Mouse (Mus musculus): Measurements from ENCODE around the gene Hexim1.

Hexim1 gene

DNA sequence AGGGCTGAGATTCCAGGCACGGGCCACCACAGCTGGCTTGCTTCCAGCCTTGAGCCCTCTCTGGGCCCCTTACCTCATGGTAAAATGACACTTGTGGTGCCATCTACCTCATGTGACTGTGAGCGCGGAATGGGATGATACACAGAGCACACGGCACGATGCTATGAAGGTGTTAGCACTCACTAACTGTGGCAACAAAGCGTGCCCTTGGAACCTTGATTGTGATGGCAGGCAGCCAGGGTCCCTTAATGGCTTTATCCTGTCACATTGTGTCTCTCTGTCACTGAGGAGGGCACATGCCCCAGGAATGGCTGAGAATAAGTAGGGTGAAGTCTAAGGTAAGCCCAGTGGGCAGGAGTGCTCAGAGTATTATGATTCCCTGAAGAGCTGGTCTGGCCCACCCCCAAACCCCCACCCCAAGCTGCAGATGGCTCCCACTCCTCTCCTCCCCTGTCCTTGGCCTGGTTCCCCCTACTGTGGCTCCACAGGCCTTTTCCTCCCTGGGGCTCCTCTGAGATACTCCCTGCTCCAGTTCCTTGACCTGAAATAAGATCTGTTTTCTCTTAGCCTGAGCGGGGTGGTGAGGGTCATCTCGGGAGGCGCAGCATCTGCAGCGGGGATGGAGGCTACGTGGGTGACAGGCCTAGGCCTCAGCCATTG, 17.4 kb upstream of the Hexim1 start:
- no peak for DNase-seq

DNA sequence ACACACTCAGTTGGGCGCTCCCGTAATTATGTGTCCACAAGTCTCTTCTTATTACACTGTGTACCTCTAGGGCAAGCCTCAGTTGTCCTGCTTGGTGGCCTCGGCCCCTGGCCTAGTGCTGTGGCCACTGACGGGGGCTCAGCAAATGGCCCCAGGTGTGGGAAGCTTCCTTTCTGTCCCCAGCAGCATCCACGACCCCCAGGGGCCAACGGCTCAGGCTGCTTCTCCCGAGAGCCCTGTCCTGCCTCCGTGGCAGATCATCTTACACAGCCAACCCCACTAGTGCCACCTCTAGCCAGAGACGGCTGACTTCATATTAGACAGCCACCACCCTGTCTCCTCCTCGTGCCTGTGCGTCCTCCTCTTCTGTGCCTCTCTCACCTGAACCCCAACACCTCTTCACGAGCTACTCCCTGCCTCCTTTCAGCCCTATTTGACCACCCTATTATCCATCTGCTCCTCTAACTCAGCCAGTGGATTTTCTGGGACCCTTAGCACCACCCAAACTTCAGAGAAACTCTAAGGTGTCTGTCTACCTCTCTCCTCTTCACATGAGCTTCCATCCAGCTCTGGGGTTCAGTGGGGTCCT, 16.6 kb upstream of the Hexim1 start:
- no peak for DNase-seq

DNA sequence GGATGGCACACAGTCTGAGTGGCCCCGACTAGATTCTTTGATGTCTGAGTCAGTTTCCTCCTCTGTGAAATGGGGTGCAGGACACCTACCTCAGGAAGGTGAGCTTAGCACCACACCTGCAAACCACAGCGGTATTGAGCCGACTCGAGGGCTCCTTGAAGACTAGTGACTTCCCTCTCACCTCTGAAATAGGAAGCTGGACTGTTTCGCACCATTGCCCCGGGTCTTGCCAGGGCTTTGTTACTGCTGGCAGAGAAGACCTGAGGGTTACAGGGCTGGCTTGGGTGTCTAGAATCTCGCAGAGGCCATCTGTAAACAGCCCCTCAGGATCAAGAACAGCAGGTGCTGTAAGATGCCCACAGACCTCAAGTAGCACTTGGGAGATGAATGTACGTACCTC, 15.7 kb upstream of the Hexim1 start:
- no peak for DNase-seq

DNA sequence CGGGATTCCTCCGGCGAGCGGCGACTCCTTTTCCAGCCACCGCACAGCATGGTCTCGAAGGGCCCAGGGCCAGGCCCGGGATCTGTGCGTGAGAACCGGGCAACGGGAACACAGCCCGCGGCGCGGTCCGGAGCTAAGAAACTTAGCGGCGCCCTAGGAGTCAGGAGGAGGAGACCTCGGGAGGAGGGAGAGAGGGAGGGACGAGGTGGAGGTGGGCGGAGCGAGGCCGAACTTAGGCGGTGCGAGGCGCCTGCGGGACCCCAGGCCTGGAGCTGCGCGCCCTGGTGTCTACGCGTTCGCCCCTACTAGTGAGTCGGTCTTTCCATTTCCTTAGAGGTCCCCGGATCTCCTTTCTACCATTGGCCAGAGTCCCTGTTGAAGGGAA, 14.6 kb upstream of the Hexim1 start, which contains the start of the genes Plcd3 and Acbd4:
Gene Plcd3 (minus strand): TSS at position 178 of the 385 bp plus-strand sequence.
Gene Acbd4 (plus strand): TSS at position 202 of the 385 bp plus-strand sequence.
- DNase-seq: peak; percentile 89

DNA sequence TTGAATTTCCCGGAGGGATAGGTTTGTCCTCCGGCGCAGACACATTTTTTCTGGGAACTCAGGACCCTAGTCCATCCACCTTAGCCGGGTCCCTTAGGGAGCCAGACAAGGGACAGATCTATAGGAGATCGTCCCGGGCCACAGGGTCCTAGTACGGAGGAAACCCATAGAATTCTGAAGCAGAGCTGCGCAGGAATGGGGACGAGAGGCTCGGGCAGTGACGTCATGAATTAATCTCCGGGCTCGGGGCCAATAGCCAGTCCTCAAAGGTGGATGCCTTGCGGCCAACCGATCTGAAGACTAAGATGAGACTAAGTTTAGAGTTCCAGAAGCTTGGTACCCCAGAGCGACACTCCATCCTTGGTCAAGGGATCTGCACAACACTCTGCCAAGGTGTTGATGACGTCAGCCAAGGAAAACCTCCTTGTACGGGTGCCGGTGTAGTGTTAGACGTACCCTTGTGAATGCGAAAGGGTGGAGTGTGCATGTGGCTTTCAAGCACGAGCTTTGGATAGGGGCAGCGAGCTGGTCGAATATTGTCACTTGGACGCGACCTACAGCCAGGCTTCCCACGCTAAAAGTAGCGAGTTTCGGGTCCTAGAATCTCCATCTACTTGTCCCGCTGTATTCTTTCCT, 14.0 kb upstream of the Hexim1 start:
- peak; percentile 71 for DNase-seq

DNA sequence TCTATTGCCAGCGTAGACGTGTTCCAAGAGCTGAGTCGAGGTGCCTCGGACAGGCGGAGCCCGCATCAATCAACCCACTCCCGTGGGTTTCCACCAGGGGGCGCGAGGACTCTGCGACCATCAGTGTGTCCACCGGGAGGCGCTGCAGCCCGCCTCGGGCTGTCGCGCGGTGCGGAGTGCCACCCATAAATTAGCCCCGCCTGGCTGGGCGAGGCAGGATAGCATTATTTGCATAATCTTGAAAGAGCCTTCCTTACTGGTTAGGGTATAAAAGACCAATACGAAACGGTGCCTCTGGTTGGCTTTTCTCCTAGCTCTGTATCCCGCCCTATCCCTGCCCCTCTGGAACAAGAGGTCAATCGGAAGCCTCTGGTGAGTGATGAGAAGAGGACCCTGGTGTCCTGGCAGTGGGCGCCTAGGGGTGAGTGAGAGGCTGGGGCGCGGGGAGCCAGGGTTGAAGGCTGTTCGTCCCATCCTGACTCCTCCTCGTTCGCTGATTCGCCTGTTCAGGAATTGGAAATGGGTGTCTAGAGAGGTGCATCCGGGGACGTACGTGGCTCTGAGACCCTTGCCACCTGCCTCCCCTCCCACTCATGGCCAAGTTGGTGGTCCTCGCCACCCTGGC, 13.2 kb upstream of the Hexim1 start:
- DNase-seq: peak; percentile 98

DNA sequence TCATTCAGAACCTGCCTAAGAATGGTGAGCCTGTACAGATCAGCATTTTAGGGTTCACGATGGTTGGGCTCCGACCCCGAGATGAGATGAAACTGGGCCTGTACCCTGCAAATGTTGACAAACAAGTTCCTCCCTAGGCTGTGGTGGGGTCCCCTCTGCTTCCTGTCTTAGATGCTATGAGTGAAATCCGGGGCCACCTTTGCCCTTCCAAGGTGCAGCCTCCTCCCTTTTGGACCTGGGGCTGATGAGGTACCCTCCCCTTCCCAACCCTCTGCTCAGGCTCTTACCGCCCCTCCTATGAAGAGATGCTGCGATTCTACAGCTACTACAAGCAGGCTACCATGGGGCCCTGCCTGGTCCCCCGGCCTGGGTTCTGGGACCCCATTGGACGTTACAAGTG, 12.4 kb upstream of the Hexim1 start:
- no peak for DNase-seq

DNA sequence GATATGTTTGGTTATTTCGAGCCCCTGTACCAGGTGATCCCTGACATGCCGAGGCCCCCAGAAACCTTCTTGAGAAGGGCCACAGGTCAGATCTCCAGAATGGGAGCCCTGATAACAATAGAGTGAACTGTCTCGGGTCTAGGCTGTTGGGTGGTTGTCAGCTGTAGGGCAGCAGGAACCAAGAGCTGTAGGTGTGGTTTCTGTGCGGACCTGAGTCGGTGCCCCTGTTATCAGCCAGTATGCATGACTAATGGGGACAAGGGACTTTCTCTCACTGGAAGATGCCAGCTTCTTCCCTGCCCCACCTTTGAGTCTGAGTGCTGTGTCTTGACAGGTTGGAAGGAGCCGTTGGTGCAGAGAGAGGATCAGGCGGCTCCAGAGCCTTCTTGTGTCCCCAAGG, 11.6 kb upstream of the Hexim1 start:
- DNase-seq: peak; percentile 85

DNA sequence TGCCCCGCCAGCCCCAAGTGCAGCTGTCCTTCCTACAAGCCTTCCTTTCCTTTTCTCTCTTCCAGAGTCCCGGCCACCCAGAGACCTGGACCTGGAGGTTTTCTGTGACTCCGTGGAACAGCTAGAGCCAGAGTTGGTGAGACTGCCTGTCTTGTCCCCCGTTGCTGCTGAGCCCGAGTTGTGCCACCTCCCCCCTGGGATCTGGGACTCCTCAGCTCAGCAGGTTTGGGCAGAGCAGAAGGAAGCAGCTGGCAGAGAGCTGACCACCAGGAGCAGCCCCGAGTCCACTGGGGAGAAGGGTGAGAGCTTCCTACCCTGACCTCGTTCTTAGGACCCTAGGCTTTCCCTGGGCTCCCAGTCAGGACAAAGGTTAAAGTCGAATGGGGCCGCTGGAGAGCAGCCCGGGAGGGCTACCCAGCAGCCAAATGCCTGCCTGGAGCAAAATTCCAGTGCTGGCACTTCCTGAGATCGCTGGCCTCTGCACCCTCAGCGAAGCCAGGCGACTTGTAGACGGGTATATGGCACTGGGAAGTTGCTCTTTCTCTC, 10.8 kb upstream of the Hexim1 start:
- no peak for DNase-seq

DNA sequence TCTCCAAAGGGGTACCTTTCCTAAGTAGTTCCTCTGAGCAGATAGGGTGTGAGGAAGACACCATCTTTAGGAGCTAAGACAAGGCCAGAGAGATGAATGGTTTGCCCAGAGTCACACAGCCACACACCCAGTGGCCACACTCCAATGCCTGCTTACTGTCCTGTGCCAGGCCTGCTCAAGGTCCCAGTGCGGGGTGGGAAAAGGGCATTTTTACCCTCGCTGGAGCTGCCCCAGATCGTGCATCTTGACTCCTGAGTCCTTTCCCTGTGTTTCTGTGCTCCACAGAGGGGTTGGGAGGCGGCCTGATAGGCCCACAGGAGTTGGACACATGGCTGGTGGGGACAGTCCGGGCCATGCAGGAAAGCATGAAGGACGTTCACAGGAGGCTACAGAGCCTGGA, 10.2 kb upstream of the Hexim1 start:
- DNase-seq: no peak

DNA sequence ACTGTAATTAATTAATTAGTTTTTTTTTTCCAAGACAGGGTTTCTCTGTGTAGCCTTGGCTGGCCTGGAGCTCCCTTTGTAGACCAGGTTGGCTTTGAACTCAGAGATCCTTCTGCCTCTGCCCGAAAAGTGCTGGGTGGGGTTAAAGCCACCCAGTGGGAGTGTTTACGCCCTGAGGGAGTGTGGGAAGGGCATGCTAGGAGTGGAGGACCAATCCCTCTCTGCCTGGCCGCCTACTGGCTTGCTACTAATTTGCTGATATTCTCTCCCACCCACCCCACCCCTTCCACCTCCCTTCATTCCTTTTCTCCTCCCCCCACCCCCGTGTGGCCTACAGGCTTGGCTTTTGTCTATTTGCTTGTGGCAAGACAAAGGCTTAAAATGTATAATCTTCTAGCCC, 9.6 kb upstream of the Hexim1 start:
- peak; percentile 85 for DNase-seq

DNA sequence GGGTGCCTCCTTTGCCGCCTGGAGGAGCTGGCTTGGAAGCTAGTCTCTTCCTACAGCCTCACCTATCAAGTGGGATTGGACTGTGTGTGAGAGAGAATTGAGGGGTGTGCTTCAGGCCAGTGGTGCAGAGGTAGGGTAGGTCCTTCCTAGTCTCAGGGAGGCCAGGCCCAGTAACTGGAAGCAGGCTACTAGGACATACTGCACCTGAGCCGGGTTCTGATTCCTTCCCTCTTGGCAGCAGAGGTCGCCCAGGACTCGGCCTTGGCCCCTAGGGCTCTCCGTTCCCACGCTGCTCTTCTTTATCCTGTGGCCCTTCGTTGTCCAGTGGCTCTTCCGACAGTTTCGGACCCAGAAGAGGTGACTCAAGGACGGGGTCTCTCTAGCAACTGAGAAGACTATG, 4.7 kb upstream of the Hexim1 start:
- DNase-seq: no peak

DNA sequence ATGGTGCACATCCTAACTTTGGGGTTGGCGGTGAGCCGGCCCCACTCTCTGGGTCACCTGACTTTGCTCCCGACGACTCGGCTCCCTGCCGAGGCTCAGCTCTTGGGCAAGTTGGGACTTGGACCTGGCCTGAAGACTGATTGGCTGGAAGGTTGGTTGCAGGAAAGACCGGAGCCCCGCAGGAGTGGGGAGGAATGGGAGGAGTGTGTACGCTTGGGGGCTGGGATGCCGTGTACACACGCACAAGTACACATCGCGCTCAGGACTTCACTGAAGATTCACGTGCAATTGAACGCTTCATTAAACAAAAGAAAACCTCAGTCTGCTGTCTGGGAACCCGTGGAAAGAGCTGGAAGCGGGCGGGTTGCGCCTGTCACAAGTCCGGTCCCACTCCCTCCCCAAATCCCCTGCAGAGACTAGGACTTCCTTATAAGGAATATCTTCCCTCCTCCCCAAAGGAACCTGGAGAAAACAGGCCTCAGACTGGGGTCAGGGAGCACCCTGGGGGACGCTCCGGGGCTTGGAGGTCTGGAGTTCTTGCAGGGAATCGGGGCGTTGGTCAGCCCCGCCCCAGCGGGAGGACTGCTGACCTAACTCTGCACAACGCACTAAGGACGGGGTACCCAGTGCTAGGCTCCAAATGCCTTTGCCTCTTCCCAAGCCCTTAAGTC, 4.0 kb upstream of the Hexim1 start:
- DNase-seq: peak; percentile 55

DNA sequence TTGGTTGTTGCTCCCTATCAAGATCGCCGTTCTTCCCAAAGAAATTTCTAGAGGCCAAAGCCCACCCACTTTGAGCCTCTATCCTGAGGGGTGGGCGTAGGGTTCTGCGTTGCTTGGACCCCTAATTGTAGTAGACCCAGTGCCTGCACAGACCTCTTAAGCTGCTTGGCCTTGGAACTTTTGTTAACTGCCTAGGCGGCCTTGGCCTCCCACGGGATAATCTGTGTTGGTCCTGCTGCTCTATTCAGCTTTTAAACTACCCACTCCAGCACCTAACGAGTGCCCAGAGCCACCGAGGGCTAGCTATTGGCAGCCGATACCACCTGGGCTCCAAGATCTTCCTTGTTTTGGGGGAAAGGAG, 3.5 kb upstream of the Hexim1 start:
- DNase-seq: no peak

DNA sequence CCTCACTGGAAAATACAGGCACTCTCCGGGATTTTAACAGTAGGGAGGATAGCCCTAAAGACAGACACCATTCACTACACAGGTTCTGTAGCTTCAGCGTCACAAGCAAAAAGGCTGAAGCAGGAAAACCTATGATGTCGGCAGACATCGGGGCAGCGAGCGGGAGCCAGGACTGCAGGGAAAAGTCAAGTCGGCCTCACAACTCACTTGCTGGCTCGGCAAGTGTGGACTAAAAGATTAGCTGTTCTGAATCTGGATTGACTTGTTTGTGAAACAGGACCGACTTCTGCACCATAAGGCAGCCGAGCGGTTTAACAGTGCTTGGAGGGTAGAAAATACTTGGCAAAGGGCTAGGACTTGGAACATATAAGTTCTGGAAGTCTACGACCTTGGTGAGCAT, 3.0 kb upstream of the Hexim1 start:
- no peak for DNase-seq

DNA sequence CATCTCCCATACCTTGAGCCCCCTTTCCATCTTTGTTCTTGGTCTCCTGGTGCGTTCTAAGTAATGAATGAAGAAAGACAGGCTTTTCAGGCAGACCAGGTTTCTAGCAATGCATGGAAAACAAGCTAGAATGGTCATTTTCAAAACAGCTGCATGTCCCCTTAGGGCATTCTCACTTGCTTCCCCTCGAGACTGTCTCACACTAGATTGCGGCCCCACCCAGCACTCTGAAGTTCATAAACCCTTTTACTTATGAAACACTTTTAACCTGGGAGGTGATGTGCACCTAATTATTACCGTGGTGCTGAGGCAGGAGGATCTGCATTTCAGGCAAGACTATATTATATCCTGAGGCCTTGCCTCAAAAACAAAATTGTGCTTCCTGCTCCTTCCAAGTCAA, 2.3 kb upstream of the Hexim1 start:
- DNase-seq: no peak

DNA sequence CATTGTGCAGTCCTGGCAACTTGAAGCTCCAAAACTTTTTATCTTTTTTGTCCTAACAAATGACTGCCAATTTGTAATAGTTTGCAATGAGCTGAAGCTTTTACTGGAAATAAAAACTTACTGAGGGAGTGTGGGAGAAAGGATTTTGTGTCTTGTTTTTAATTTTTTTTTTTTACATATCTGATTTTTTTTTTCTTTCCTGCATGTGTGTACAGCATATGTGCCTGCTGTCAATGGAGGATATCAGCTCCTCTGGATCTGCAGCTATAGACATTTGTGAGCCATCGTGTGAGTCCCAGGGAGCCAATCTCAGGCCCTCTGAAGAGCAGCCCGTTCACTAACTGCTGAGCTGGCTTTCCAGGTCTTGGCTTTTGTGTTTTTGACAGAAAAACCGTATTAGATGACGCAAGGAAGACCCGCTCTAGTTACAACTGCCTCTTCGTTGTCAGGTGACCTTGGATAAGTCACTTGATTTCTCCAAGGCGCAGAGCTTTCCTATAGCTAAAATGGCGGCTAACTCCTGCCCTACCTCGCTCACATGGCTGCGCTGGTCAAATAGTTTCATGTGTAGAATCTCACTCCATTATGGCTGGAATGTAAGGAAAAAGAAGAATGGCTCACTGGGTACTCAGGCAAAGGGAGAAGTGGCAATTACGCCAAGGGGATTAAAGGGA, 1.6 kb upstream of the Hexim1 start:
- DNase-seq: no peak

DNA sequence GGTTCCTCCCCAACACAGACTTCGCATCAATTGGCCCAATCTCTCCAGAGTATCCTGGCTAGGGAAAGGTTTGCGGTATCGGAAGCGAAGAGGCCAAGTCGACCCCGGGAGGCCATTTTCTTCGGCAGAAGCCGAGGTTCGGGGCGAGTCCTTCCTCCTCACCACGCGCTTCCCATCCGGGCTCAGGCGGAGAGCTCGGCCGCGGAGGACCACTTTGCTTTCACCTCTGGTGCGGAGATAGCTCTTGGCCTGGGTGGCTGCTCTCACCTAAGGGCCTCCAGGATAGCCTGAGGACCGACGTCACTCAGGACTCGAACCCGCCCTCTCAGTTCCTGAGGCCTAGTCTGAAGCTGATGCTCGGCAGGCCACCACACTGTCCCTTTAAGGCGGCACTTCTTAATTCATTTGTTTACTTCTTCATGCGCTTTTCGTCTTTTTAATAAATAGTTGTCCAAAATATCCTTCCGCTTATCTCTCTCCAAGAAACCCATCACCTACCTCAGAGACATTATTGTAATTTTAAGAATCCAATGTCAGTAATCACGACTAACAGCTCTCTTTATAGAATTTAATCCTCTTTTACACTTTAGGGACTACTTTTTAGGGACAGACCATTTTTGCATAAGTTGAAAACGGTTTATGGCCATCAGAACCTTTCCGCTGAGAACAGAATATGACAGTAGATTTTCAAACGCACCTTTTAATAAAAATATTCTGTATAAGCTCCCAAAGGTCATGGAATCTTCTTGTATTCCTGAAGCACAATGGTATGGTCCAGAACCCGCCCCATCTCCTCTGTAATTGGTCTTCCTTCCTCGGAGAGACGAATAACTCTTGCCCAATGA, 646 bp upstream of the Hexim1 start:
- peak; percentile 89 for DNase-seq

DNA sequence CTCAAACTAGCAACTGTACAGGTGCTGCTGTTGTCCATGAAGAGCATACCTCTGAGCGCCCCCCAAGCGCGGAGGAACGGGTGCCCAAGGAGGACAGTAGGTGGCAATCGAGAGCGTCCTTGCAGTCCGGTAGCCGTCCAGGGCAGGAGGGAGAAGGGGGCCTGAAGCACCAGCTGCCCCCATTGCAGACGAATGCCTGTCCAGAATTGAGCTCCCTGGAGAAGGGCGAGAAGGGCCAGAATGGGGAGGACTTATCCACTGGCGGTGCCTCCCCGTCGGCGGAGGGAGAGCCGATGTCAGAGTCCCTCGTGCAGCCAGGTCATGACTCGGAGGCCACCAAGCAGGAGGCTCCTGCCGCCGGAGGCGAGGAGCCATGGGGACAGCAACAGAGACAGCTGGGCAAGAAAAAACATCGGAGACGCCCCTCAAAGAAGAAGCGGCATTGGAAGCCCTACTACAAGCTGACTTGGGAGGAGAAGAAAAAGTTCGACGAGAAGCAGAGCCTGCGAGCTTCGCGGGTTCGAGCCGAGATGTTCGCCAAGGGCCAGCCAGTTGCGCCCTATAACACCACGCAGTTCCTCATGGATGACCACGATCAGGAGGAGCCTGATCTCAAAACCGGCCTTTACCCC, 1.0 kb downstream of the Hexim1 start:
- DNase-seq: peak; percentile 86

DNA sequence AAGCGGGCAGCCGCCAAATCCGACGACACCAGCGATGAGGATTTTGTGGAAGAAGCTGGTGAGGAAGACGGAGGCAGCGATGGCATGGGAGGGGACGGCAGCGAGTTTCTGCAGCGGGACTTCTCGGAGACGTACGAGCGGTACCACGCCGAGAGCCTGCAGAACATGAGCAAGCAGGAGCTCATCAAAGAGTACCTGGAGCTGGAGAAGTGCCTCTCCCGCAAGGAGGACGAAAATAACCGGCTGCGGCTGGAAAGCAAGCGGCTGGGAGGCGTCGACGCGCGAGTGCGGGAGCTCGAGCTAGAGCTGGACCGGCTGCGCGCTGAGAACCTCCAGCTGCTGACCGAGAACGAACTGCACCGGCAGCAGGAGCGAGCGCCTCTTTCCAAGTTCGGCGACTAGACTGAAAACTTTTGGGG, 1.6 kb downstream of the Hexim1 start:
- DNase-seq: peak; percentile 62

DNA sequence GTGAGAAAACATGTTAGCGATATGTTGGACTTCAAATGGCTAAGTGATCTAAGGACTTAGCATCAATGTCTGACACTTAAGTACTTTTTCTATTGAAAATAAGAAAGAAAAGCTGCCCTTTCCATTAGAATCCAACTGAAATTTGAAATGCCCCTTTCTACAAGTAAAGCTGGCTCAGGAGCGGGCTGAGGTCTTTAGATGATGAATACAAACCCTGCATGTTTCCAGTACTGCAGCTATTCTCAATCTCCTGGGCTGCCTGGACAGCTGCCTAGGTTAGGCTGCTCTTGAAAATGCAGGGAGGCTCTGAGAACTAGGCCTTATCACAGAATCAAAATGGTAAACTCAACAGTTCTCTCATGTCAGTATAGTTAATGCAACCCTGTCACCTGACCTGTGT, 2.8 kb downstream of the Hexim1 start:
- no peak for DNase-seq

All from liver (tissue).